Mouse (Mus musculus) embryonic fibroblast, embryonic 13.5 days (primary cell): ENCODE data around the gene Akap2.

Experiments used
- CTCF ChIP-seq: IDR thresholded peaks from 2 replicates; pipeline ENCODE4 v1.5.1; 2011; ENCODE audit warnings: mild to moderate bottlenecking, control low read depth, low read length, moderate library complexity, borderline replicate concordance; ENCODE audit not compliant: insufficient read depth
- POLR2A ChIP-seq: IDR thresholded peaks from 2 replicates; pipeline ENCODE4 v1.6.1; 2011; ENCODE audit warnings: low read depth, mild to moderate bottlenecking, control low read depth, low read length, moderate library complexity

GRCm38 (mm10) chr4:57738856-57739552 is 21.5 kb downstream of the Akap2 start:
- TF ChIP-seq POLR2A (no peak), CTCF (no peak)
